Mouse (Mus musculus) forebrain, embryonic 13.5 days (tissue): ENCODE results near the gene Dct. TPM values are rescaled to one million over a fixed set of nuclear protein-coding genes. Genes with fewer than 3 reads are reported as not detected.

Experiments
- ATAC-seq: fragments of 200-750 bp; cut with Nextera tagmentation; 2 replicates; pipeline ENCODE4 v1.8.0; 2017
- H3K27ac ChIP-seq: fragments of 300-500 bp; sonication (generic); 2 replicates; pipeline ENCODE4 v1.5.1; 2015; ENCODE audit warnings: inconsistent platforms, mild to moderate bottlenecking, moderate library complexity
- H3K27me3 ChIP-seq: fragments of 300-500 bp; sonication (generic); 2 replicates; pipeline ENCODE4 v1.6.1; 2015; ENCODE audit warnings: mild to moderate bottlenecking, inconsistent platforms
- H3K36me3 ChIP-seq: fragments of 300-500 bp; sonication (generic); 2 replicates; pipeline ENCODE4 v1.6.1; 2015; ENCODE audit warnings: mild to moderate bottlenecking, inconsistent platforms; ENCODE audit not compliant: poor library complexity, severe bottlenecking
- H3K4me1 ChIP-seq: fragments of 300-500 bp; sonication (generic); 2 replicates; pipeline ENCODE4 v1.6.1; 2015; ENCODE audit warnings: inconsistent platforms
- H3K4me2 ChIP-seq: fragments of 300-500 bp; sonication (generic); 2 replicates; pipeline ENCODE4 v1.6.1; 2015; ENCODE audit warnings: inconsistent platforms, mild to moderate bottlenecking, moderate library complexity
- H3K4me3 ChIP-seq: fragments of 300-500 bp; sonication (generic); 2 replicates; pipeline ENCODE4 v1.5.1; 2015; ENCODE audit warnings: mild to moderate bottlenecking, inconsistent platforms
- H3K9ac ChIP-seq: fragments of 300-500 bp; sonication (generic); 2 replicates; pipeline ENCODE4 v1.6.1; 2015; ENCODE audit warnings: mild to moderate bottlenecking, inconsistent platforms
- H3K9me3 ChIP-seq: fragments of 300-500 bp; sonication (generic); replicated peaks from 2 replicates; pipeline ENCODE4 v1.6.1; 2016; ENCODE audit warnings: inconsistent platforms
- WGBS: fragments of 180-500 bp; shearing (Covaris S2); methylation state at CpG from one replicate; pipeline ENCODE4 v1.1.7; 2015; 5-methylcytosine and 5-hydroxymethylcytosine counted together
- polyA plus RNA-seq: library from polyadenylated mRNA; unstranded; fragments of >200 nt; fragmentation: Nextera tagmentation; extraction: Ambion mirVana; gene quantifications from 2 replicates; pipeline ENCODE4 v1.2.1, GENCODE M21; 2015

Dct gene
- polyA plus RNA-seq, 1 experiment from 2014 or later = 15.2 TPM

GRCm38 (mm10) chr14:118069439-118070079 lies 17.5 kb upstream of the Dct start:
- ATAC-seq = no peak
- H3K27ac ChIP-seq = no peak overlapping the region
- H3K36me3 ChIP-seq = no peaks in the 10 kb centered on the region
- no peaks in the 10 kb centered on the region for H3K27me3 ChIP-seq
- no peak overlapping the region for H3K9ac ChIP-seq
- H3K4me1 ChIP-seq = peaks cover 5% of the 10 kb centered on the region
- 85% methylated on average over 12 of the region's 12 CpGs for WGBS
- H3K9me3 ChIP-seq = no peaks in the 10 kb centered on the region
- H3K4me2 ChIP-seq = no peak overlapping the region
- no peak overlapping the region for H3K4me3 ChIP-seq

GRCm38 (mm10) chr14:118061766-118062432 lies 9.9 kb upstream of the Dct start:
- ATAC-seq = no peak
- WGBS = 76% methylated on average over 7 of the region's 7 CpGs
- Histone ChIP-seq H3K27me3 (peaks cover 4% of the 10 kb centered on the region; the same call in 1 of the 2 replicates), H3K27ac (no peak overlapping the region), H3K36me3 (no peaks in the 10 kb centered on the region), H3K9ac (no peak overlapping the region), H3K9me3 (no peaks in the 10 kb centered on the region), H3K4me2 (no peak overlapping the region), H3K4me3 (no peak overlapping the region), H3K4me1 (peaks cover 7% of the 10 kb centered on the region; the same call in 1 of the 2 replicates)

- peaks cover 11% of the 10 kb centered on the region for H3K27me3 ChIP-seq
- ATAC-seq = no peak
- peaks cover 7% of the 10 kb centered on the region; the same call in 1 of the 2 replicates for H3K4me1 ChIP-seq
- H3K9ac ChIP-seq = no peak overlapping the region
- 87% methylated on average over 4 of the region's 4 CpGs for WGBS
- H3K36me3 ChIP-seq = no peaks in the 10 kb centered on the region
- no peak overlapping the region for H3K27ac ChIP-seq
- no peak overlapping the region for H3K4me3 ChIP-seq
- no peak overlapping the region for H3K4me2 ChIP-seq
- H3K9me3 ChIP-seq = no peaks in the 10 kb centered on the region
These were observed 6.5 kb upstream of the Dct start for GRCm38 (mm10) chr14:118058581-118058886.

GRCm38 (mm10) chr14:118057696-118058580 lies 5.9 kb upstream of the Dct start:
- no peak overlapping the region for H3K9ac ChIP-seq
- H3K4me3 ChIP-seq = no peak overlapping the region
- 89% methylated on average over 25 of the region's 25 CpGs for WGBS
- ATAC-seq = no peak
- no peaks in the 10 kb centered on the region for H3K36me3 ChIP-seq
- H3K27me3 ChIP-seq = peaks cover 14% of the 10 kb centered on the region
- H3K4me2 ChIP-seq = no peak overlapping the region
- H3K27ac ChIP-seq = no peak overlapping the region
- H3K4me1 ChIP-seq = peaks cover 8% of the 10 kb centered on the region; the same call in 1 of the 2 replicates
- H3K9me3 ChIP-seq = no peaks in the 10 kb centered on the region

- WGBS = 26% methylated on average over 11 of the region's 11 CpGs
These were observed 726 bp upstream of the Dct start for GRCm38 (mm10) chr14:118052770-118053169.

GRCm38 (mm10) chr14:118051396-118051795 lies 648 bp downstream of the Dct start:
- H3K27me3 ChIP-seq = peaks cover 21% of the 10 kb centered on the region
- peak; percentile 31; the same call in 1 of the 2 replicates for ATAC-seq
- peak overlapping the region; percentile 12; the same call in 1 of the 2 replicates for H3K4me3 ChIP-seq
- 0 out of 2 replicates have a peak overlapping the region, but pooled peaks have one; percentile 12 for H3K9ac ChIP-seq
- 55% methylated on average over 11 of the region's 11 CpGs for WGBS
- H3K27ac ChIP-seq = peak overlapping the region; percentile 68
- peaks cover 24% of the 10 kb centered on the region for H3K4me1 ChIP-seq
- no peaks in the 10 kb centered on the region for H3K36me3 ChIP-seq
- H3K4me2 ChIP-seq = peak overlapping the region; percentile 34
- no peaks in the 10 kb centered on the region for H3K9me3 ChIP-seq

More at GRCm38 (mm10) chr14:118052770-118053169, 726 bp upstream of the Dct start:
- Histone ChIP-seq H3K27ac (peak overlapping the region; percentile 66; the same call in 1 of the 2 replicates), H3K9me3 (no peaks in the 10 kb centered on the region), H3K4me2 (peak overlapping the region; percentile 34; the same call in 1 of the 2 replicates), H3K4me3 (no peak overlapping the region), H3K27me3 (peaks cover 25% of the 10 kb centered on the region), H3K4me1 (peaks cover 24% of the 10 kb centered on the region), H3K9ac (no peak overlapping the region), H3K36me3 (no peaks in the 10 kb centered on the region)
- peak; percentile 20 for ATAC-seq

- 64% methylated on average over 12 of the region's 12 CpGs for WGBS
- Histone ChIP-seq H3K4me2 (peak overlapping the region; percentile 34; the same call in 1 of the 2 replicates), H3K36me3 (no peaks in the 10 kb centered on the region), H3K9ac (no peak overlapping the region), H3K27ac (peak overlapping the region; percentile 68), H3K4me3 (peak overlapping the region; percentile 12; the same call in 1 of the 2 replicates), H3K4me1 (peaks cover 24% of the 10 kb centered on the region), H3K27me3 (peaks cover 21% of the 10 kb centered on the region), H3K9me3 (no peaks in the 10 kb centered on the region)
- ATAC-seq = no peak
These were observed 1.1 kb downstream of the Dct start for GRCm38 (mm10) chr14:118050990-118051389.

GRCm38 (mm10) chr14:118050431-118050830 lies 1.6 kb downstream of the Dct start:
- 66% methylated on average over 10 of the region's 10 CpGs for WGBS
- Histone ChIP-seq H3K9ac (no peak overlapping the region), H3K4me3 (no peak overlapping the region), H3K9me3 (no peaks in the 10 kb centered on the region), H3K36me3 (no peaks in the 10 kb centered on the region), H3K27ac (peak overlapping the region; percentile 68; the same call in 1 of the 2 replicates), H3K4me2 (no peak overlapping the region), H3K4me1 (peaks cover 24% of the 10 kb centered on the region), H3K27me3 (peaks cover 21% of the 10 kb centered on the region)
- no peak for ATAC-seq

GRCm38 (mm10) chr14:118049648-118050238 lies 2.3 kb downstream of the Dct start:
- H3K4me2 ChIP-seq = peak overlapping the region; percentile 22; the same call in 1 of the 2 replicates
- peaks cover 24% of the 10 kb centered on the region for H3K4me1 ChIP-seq
- H3K9me3 ChIP-seq = no peaks in the 10 kb centered on the region
- 0 out of 2 replicates have a peak overlapping the region, but pooled peaks have one; percentile 21 for H3K9ac ChIP-seq
- H3K27me3 ChIP-seq = peaks cover 19% of the 10 kb centered on the region
- ATAC-seq = no peak
- no peak overlapping the region for H3K4me3 ChIP-seq
- WGBS = 40% methylated on average over 12 of the region's 12 CpGs
- H3K36me3 ChIP-seq = no peaks in the 10 kb centered on the region
- H3K27ac ChIP-seq = no peak overlapping the region

GRCm38 (mm10) chr14:118042963-118043362 lies 9.1 kb downstream of the Dct start:
- Histone ChIP-seq H3K27ac (no peak overlapping the region), H3K9me3 (no peaks in the 10 kb centered on the region), H3K4me1 (peaks cover 9% of the 10 kb centered on the region; the same call in 1 of the 2 replicates), H3K4me3 (no peak overlapping the region), H3K27me3 (peaks cover 2% of the 10 kb centered on the region; the same call in 1 of the 2 replicates), H3K36me3 (no peaks in the 10 kb centered on the region), H3K4me2 (peak overlapping the region; percentile 33), H3K9ac (no peak overlapping the region)
- WGBS = 65% methylated on average over 17 of the region's 17 CpGs
- peak; percentile 54; the same call in 1 of the 2 replicates for ATAC-seq

GRCm38 (mm10) chr14:118042066-118042762 lies 9.8 kb downstream of the Dct start:
- no peaks in the 10 kb centered on the region for H3K9me3 ChIP-seq
- no peak overlapping the region for H3K9ac ChIP-seq
- H3K4me3 ChIP-seq = no peak overlapping the region
- H3K4me2 ChIP-seq = peak overlapping the region; percentile 33; the same call in 1 of the 2 replicates
- peaks cover 2% of the 10 kb centered on the region; the same call in 1 of the 2 replicates for H3K27me3 ChIP-seq
- peak; percentile 33; the same call in 1 of the 2 replicates for ATAC-seq
- H3K36me3 ChIP-seq = no peaks in the 10 kb centered on the region
- peaks cover 9% of the 10 kb centered on the region; the same call in 1 of the 2 replicates for H3K4me1 ChIP-seq
- H3K27ac ChIP-seq = no peak overlapping the region
- WGBS = 48% methylated on average over 18 of the region's 18 CpGs
